Mouse (Mus musculus) CH12.LX (cell line): ENCODE measurements around the gene Ilvbl. TPM values are rescaled to one million over a fixed set of nuclear protein-coding genes. Genes with fewer than 3 reads are reported as not detected.

Experiments used
- DNase-seq: peaks from one replicate; pipeline ENCODE4 v3.0.0-alpha.2; 2013; ENCODE audit errors: extremely low read depth
- H3K27ac ChIP-seq: 2 replicates; pipeline ENCODE4 v1.5.1; 2012; ENCODE audit warnings: low read depth, mild to moderate bottlenecking, control low read depth, moderate library complexity; ENCODE audit not compliant: insufficient read depth
- H3K27me3 ChIP-seq: replicated peaks from 2 replicates; pipeline ENCODE3; 2012; ENCODE audit warnings: inconsistent platforms
- H3K36me3 ChIP-seq, 2 experiments: replicated peaks in 1 of 2; 2 replicates each; pipeline versions ENCODE3 to v1.6.1; 2012; ENCODE audit warnings: inconsistent platforms in 1 of 2, low read length in 1 of 2, mild to moderate bottlenecking in 1 of 2, mixed read lengths in 1 of 2, moderate library complexity in 1 of 2; ENCODE audit not compliant: control insufficient read depth in 1 of 2, insufficient read depth in 1 of 2
- H3K4me1 ChIP-seq, 2 experiments: 2 replicates each; pipeline ENCODE4 v1.6.1; 2012; ENCODE audit warnings: inconsistent platforms in 1 of 2, moderate library complexity in 1 of 2; ENCODE audit not compliant: insufficient read depth in 2 of 2, control insufficient read depth in 1 of 2
- H3K4me2 ChIP-seq: 2 replicates; pipeline ENCODE4 v1.6.1; 2012; ENCODE audit warnings: low read depth, mild to moderate bottlenecking, control low read depth; ENCODE audit not compliant: poor library complexity, insufficient read depth, severe bottlenecking
- H3K4me3 ChIP-seq, 3 experiments: fragments of 150-350 bp in 1 of 3; sonication (generic) in 1 of 3; replicated peaks in 1 of 3; 2 replicates each; pipeline versions ENCODE3 to v1.5.1; 2011 to 2012; ENCODE audit warnings: low read depth in 2 of 3, low read length in 2 of 3, mild to moderate bottlenecking in 2 of 3, moderate library complexity in 2 of 3, control low read depth in 1 of 3, improper control_type of control experiment in 1 of 3, inconsistent platforms in 1 of 3, mixed read lengths in 1 of 3; ENCODE audit not compliant: poor library complexity in 1 of 3
- H3K79me2 ChIP-seq: replicated peaks from 2 replicates; pipeline ENCODE4 v1.6.1; 2012; ENCODE audit warnings: mild to moderate bottlenecking, moderate library complexity; ENCODE audit not compliant: control insufficient read depth, poor library complexity, insufficient read depth, severe bottlenecking; ENCODE audit errors: extremely low read depth
- H3K9ac ChIP-seq: 2 replicates; pipeline ENCODE4 v1.6.1; 2012; ENCODE audit warnings: low read depth, mild to moderate bottlenecking, control low read depth, moderate library complexity; ENCODE audit not compliant: insufficient read depth
- H3K9me3 ChIP-seq: replicated peaks from 2 replicates; pipeline ENCODE3; 2012; ENCODE audit warnings: low read length, inconsistent platforms, mixed read lengths
- BHLHE40 ChIP-seq: IDR thresholded peaks from 2 replicates; pipeline ENCODE4 v1.6.1; 2011; ENCODE audit warnings: mild to moderate bottlenecking, low read depth, low read length, improper control_type of control experiment
- CHD1 ChIP-seq: IDR thresholded peaks from 2 replicates; pipeline ENCODE4 v1.6.1; 2012; ENCODE audit warnings: low read depth, low read length, improper control_type of control experiment, inconsistent platforms
- CTCF ChIP-seq, 2 experiments: IDR thresholded peaks in 1 of 2; conservative IDR thresholded peaks in 1 of 2; 2 replicates each; pipeline ENCODE4 v1.5.1; 2011 to 2012; ENCODE audit warnings: low read depth in 2 of 2, low read length in 2 of 2, improper control_type of control experiment in 1 of 2, inconsistent platforms in 1 of 2, mild to moderate bottlenecking in 1 of 2, moderate library complexity in 1 of 2
- E2F4 ChIP-seq: IDR thresholded peaks from 2 replicates; pipeline ENCODE4 v1.6.1; 2011; ENCODE audit warnings: low read depth, low read length, improper control_type of control experiment; ENCODE audit not compliant: insufficient replicate concordance
- ELF1 ChIP-seq: IDR thresholded peaks from 2 replicates; pipeline ENCODE4 v1.6.1; 2014; ENCODE audit warnings: low read depth, mild to moderate bottlenecking, inconsistent platforms, low read length, improper control_type of control experiment
- EP300 ChIP-seq: IDR thresholded peaks from 2 replicates; pipeline ENCODE4 v1.6.1; 2011; ENCODE audit warnings: low read length, improper control_type of control experiment
- ETS1 ChIP-seq: conservative IDR thresholded peaks from 2 replicates; pipeline ENCODE4 v1.6.1; 2012; ENCODE audit warnings: low read depth, mild to moderate bottlenecking, inconsistent platforms, low read length, improper control_type of control experiment, moderate library complexity
- GABPA ChIP-seq: IDR thresholded peaks from 2 replicates; pipeline ENCODE4 v1.6.1; 2012; ENCODE audit warnings: low read depth, low read length, improper control_type of control experiment, inconsistent platforms; ENCODE audit not compliant: insufficient replicate concordance
- HCFC1 ChIP-seq: IDR thresholded peaks from 2 replicates; pipeline ENCODE4 v1.6.1; 2012; ENCODE audit warnings: low read depth, mild to moderate bottlenecking, inconsistent platforms, low read length, improper control_type of control experiment
- IRF4 ChIP-seq: IDR thresholded peaks from 2 replicates; pipeline ENCODE4 v1.6.1; 2014; ENCODE audit warnings: low read depth, mild to moderate bottlenecking, inconsistent platforms, low read length, improper control_type of control experiment
- JUN ChIP-seq: IDR thresholded peaks from 2 replicates; pipeline ENCODE4 v1.6.1; 2011; ENCODE audit warnings: low read depth, mild to moderate bottlenecking, low read length, improper control_type of control experiment, moderate library complexity; ENCODE audit not compliant: insufficient read depth
- KAT2A ChIP-seq: IDR thresholded peaks from 2 replicates; pipeline ENCODE4 v1.6.1; 2012; ENCODE audit warnings: low read length, improper control_type of control experiment, inconsistent platforms; ENCODE audit not compliant: insufficient replicate concordance
- MAX ChIP-seq: IDR thresholded peaks from 2 replicates; pipeline ENCODE4 v1.6.1; 2011; ENCODE audit warnings: low read length, improper control_type of control experiment
- MEF2A ChIP-seq: IDR thresholded peaks from 2 replicates; pipeline ENCODE4 v1.6.1; 2014; ENCODE audit warnings: low read depth, mild to moderate bottlenecking, inconsistent platforms, low read length, improper control_type of control experiment, borderline replicate concordance
- MXI1 ChIP-seq: IDR thresholded peaks from 2 replicates; pipeline ENCODE4 v1.6.1; 2011; ENCODE audit warnings: mild to moderate bottlenecking, low read depth, low read length, improper control_type of control experiment
- MYC ChIP-seq: IDR thresholded peaks from 2 replicates; pipeline ENCODE4 v1.6.1; 2011; ENCODE audit warnings: low read depth, mild to moderate bottlenecking, improper control_type of control experiment, low read length
- NELFE ChIP-seq: IDR thresholded peaks from 2 replicates; pipeline ENCODE4 v1.6.1; 2011; ENCODE audit warnings: low read depth, low read length, improper control_type of control experiment
- NRF1 ChIP-seq: IDR thresholded peaks from 2 replicates; pipeline ENCODE4 v1.6.1; 2014; ENCODE audit warnings: low read depth, mild to moderate bottlenecking, inconsistent platforms, low read length, improper control_type of control experiment, moderate library complexity
- POLR2A ChIP-seq: IDR thresholded peaks from 2 replicates; pipeline ENCODE4 v1.6.1; 2011; ENCODE audit warnings: low read depth, mild to moderate bottlenecking, improper control_type of control experiment, low read length
- POLR2AphosphoS2 ChIP-seq: IDR thresholded peaks from 2 replicates; pipeline ENCODE4 v1.6.1; 2011; ENCODE audit warnings: low read depth, low read length, improper control_type of control experiment
- RAD21 ChIP-seq: IDR thresholded peaks from 2 replicates; pipeline ENCODE4 v1.6.1; 2011; ENCODE audit warnings: low read depth, mild to moderate bottlenecking, low read length, improper control_type of control experiment, moderate library complexity
- RCOR1 ChIP-seq: conservative IDR thresholded peaks from 2 replicates; pipeline ENCODE4 v1.6.1; 2012; ENCODE audit warnings: low read depth, mild to moderate bottlenecking, inconsistent platforms, low read length, improper control_type of control experiment
- TBP ChIP-seq: conservative IDR thresholded peaks from 2 replicates; pipeline ENCODE4 v1.6.1; 2011; ENCODE audit warnings: low read depth, low read length, improper control_type of control experiment
- USF1 ChIP-seq: IDR thresholded peaks from 2 replicates; pipeline ENCODE4 v1.6.1; 2014; ENCODE audit warnings: low read depth, mild to moderate bottlenecking, inconsistent platforms, low read length, improper control_type of control experiment
- ZKSCAN1 ChIP-seq: IDR thresholded peaks from 2 replicates; pipeline ENCODE4 v1.6.1; 2012; ENCODE audit warnings: low read depth, inconsistent platforms, low read length, improper control_type of control experiment, borderline replicate concordance
- dilution Hi-C: fragments of 300-500 bp; cut with MboI; formaldehyde crosslinking; loops from 2 replicates; pipeline ENCODE4 v1.14.3; 2020; ENCODE audit warnings: low sequenced_read_pairs; ENCODE audit not compliant: extremely low pct_unique_long_range_greater_than_20kb, extremely low pct_ligation_motif_present
- in situ Hi-C: fragments of 300-500 bp; cut with MboI; formaldehyde crosslinking; loops from 3 replicates; pipeline ENCODE4 v1.14.3; 2019; ENCODE audit warnings: low sequenced_read_pairs, low pct_ligation_motif_present, low pct_unique_long_range_greater_than_20kb, mixed read lengths
- polyA plus RNA-seq: library from polyadenylated mRNA; unstranded; fragments of >175 nt; gene quantifications from 2 replicates; pipeline ENCODE4 v1.2.1, GENCODE M21; 2012; ENCODE audit warnings: low read depth; ENCODE audit not compliant: insufficient read length
- total RNA-seq, 2 experiments: library from RNA; depleted of rRNA; stranded (reverse); fragments of 300-350 nt in 1 of 2; fragments of >200 nt in 1 of 2; gene quantifications; 2 replicates each; pipeline ENCODE4 v1.2.3; 2012 to 2014

Gene Ilvbl
- total and polyA plus RNA-seq, 3 experiments, result 11.7 to 21.2 (median 20.5) TPM

DNA sequence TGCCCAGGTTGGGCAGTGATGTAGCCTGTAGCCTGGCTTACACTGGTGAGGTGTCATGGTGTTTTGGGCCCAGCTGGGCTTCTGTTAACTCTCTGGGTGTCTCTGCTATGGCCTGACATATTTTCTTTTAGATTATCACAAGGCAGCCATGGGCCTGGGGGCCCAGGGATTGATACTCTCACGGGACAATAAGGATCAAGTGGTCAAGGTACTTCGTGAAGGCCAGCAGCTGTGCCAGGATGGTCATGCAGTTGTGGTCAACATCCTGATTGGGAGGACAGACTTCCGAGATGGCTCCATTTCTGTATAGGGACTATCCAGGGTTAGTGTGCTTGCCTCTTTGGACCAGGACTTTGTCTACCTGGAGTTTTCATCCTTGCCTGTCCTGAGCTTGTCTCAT lies 9.8 kb downstream of the Ilvbl start:
- Histone ChIP-seq H3K27ac (no peak overlapping the region), H3K4me1 (no peaks in the 10 kb centered on the region), H3K4me3 (no peak overlapping the region), H3K79me2 (no peaks in the 10 kb centered on the region), H3K9ac (no peak overlapping the region), H3K9me3 (no peaks in the 10 kb centered on the region), H3K36me3 (peaks cover 25 to 60% of the 10 kb centered on the region in 2 experiments), H3K27me3 (peaks cover 5% of the 10 kb centered on the region), H3K4me2 (no peak overlapping the region)
- in situ Hi-C loops, result no loop called here
- dilution Hi-C loops, result no loop called here
- TF ChIP-seq NRF1 (no peak), GABPA (no peak), POLR2A (no peak), RCOR1 (no peak), POLR2AphosphoS2 (no peak), MAX (no peak), IRF4 (no peak), KAT2A (no peak), USF1 (no peak), HCFC1 (no peak), BHLHE40 (no peak), ZKSCAN1 (no peak), TBP (no peak), ETS1 (no peak), CHD1 (no peak), MEF2A (no peak), MYC (no peak), MXI1 (no peak)
- DNase-seq, result no peak

DNA sequence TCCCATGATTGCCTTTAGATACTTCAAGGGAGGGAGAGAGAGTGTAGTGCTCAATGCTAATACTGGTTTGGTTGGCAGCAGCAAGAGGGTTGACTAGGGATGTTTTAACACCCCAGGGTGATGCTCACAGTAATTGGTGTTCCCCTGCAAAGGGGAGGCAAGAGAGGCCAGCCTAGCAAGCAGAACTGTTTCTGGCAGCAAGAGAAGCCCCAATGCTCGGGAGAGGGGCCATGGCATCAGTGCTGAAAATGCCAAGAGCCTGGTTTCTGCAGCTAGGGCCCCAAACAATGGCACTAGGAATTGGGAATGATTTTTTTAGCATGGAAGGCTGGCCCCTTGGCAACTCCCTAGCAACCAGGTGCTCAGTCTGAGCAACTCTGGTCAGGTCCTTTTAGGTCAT lies 10.8 kb downstream of the Ilvbl start:
- Histone ChIP-seq H3K9ac (no peak overlapping the region), H3K27ac (no peak overlapping the region), H3K4me2 (no peak overlapping the region), H3K27me3 (peaks cover 5% of the 10 kb centered on the region), H3K36me3 (peaks cover 19 to 49% of the 10 kb centered on the region in 2 experiments), H3K4me1 (no peaks in the 10 kb centered on the region), H3K9me3 (no peaks in the 10 kb centered on the region), H3K4me3 (no peak overlapping the region), H3K79me2 (no peaks in the 10 kb centered on the region)
- dilution Hi-C loops, result no loop called here
- in situ Hi-C loops, result no loop called here
- no peak for TF ChIP-seq EP300
- TF ChIP-seq HCFC1, result no peak
- no peak for TF ChIP-seq IRF4
- no peak for TF ChIP-seq MEF2A
- no peak for TF ChIP-seq RCOR1
- no peak for TF ChIP-seq JUN
- TF ChIP-seq NELFE, result no peak
- no peak for TF ChIP-seq ELF1
- no peak for TF ChIP-seq E2F4
- TF ChIP-seq USF1, result no peak
- TF ChIP-seq GABPA, result no peak
- TF ChIP-seq CTCF (conservative IDR thresholded peaks at IDR 0.05 in 1 of 2, IDR thresholded peaks at IDR 0.05 in 1 of 2; ENCODE audit: low read depth in 2 of 2, low read length in 2 of 2), result no peak
- TF ChIP-seq ETS1, result no peak
- no peak for TF ChIP-seq CHD1
- no peak for TF ChIP-seq RAD21
- DNase-seq, result no peak
